Mouse (Mus musculus) kidney, embryonic 16.5 days (tissue): ENCODE results near the gene Pip5k1b. TPM values are rescaled to one million over a fixed set of nuclear protein-coding genes. Genes with fewer than 3 reads are reported as not detected.

Source experiments
- ATAC-seq: fragments of 200-750 bp; cut with Nextera tagmentation; 2 replicates; pipeline ENCODE4 v1.8.0; 2017; ENCODE audit warnings: moderate TSS enrichment; ENCODE audit not compliant: low FRiP score, low TSS enrichment
- H3K27ac ChIP-seq: fragments of 300-500 bp; sonication (generic); 2 replicates; pipeline ENCODE4 v1.5.1; 2014; ENCODE audit warnings: low read length
- H3K27me3 ChIP-seq: fragments of 300-500 bp; sonication (generic); 2 replicates; pipeline ENCODE4 v1.6.1; 2014; ENCODE audit warnings: low read length, control low read depth, mixed read lengths; ENCODE audit not compliant: insufficient read depth
- H3K36me3 ChIP-seq: fragments of 300-500 bp; sonication (generic); 2 replicates; pipeline ENCODE4 v1.6.1; 2014; ENCODE audit warnings: low read length, control low read depth, mixed read lengths; ENCODE audit not compliant: insufficient read depth
- H3K4me1 ChIP-seq: fragments of 300-500 bp; sonication (generic); 2 replicates; pipeline ENCODE4 v1.6.1; 2014; ENCODE audit warnings: low read length, control low read depth, mixed read lengths; ENCODE audit not compliant: insufficient read depth
- H3K4me2 ChIP-seq: fragments of 300-500 bp; sonication (generic); replicated peaks from 2 replicates; pipeline ENCODE4 v1.6.1; 2014; ENCODE audit warnings: low read depth, low read length
- H3K4me3 ChIP-seq: fragments of 300-500 bp; sonication (generic); 2 replicates; pipeline ENCODE4 v1.5.1; 2014; ENCODE audit warnings: mild to moderate bottlenecking, low read length
- H3K9ac ChIP-seq: fragments of 300-500 bp; sonication (generic); replicated peaks from 2 replicates; pipeline ENCODE4 v1.6.1; 2014; ENCODE audit warnings: low read length
- H3K9me3 ChIP-seq: fragments of 300-500 bp; sonication (generic); 2 replicates; pipeline ENCODE4 v1.6.1; 2016; ENCODE audit warnings: low read length, control low read depth
- WGBS: fragments of 180-500 bp; shearing (Covaris S2); extraction: QIAGEN DNeasy Blood & Tissue Kit; methylation state at CpG from one replicate; pipeline ENCODE4 v1.1.7; 2014; 5-methylcytosine and 5-hydroxymethylcytosine counted together
- polyA plus RNA-seq: library from polyadenylated mRNA; unstranded; fragments of >200 nt; fragmentation: Nextera tagmentation; extraction: Ambion mirVana; gene quantifications from 2 replicates; pipeline ENCODE4 v1.2.1, GENCODE M21; 2015

The Pip5k1b gene
- polyA plus RNA-seq, 1 experiment from 2014 or later = 2.2 TPM

- Histone ChIP-seq H3K4me1 (no peaks in the 10 kb centered on the region), H3K36me3 (no peaks in the 10 kb centered on the region), H3K4me2 (no peak overlapping the region), H3K9me3 (no peaks in the 10 kb centered on the region), H3K9ac (no peak overlapping the region), H3K27me3 (no peaks in the 10 kb centered on the region), H3K27ac (no peak overlapping the region), H3K4me3 (no peak overlapping the region)
- 68% methylated on average over 5 of the region's 5 CpGs for WGBS
- no peak for ATAC-seq
These were observed 18.8 kb downstream of the Pip5k1b start for GRCm38 (mm10) chr19:24536920-24537319.

- Histone ChIP-seq H3K27me3 (no peaks in the 10 kb centered on the region), H3K36me3 (no peaks in the 10 kb centered on the region), H3K4me2 (no peak overlapping the region), H3K4me1 (no peaks in the 10 kb centered on the region), H3K9ac (no peak overlapping the region), H3K27ac (no peak overlapping the region), H3K4me3 (no peak overlapping the region), H3K9me3 (no peaks in the 10 kb centered on the region)
- WGBS = 85% methylated on average over 3 of the region's 3 CpGs
- no peak for ATAC-seq
These were observed 19.4 kb downstream of the Pip5k1b start for GRCm38 (mm10) chr19:24536280-24536679.

- Histone ChIP-seq H3K9ac (no peak overlapping the region), H3K9me3 (no peaks in the 10 kb centered on the region), H3K27ac (no peak overlapping the region), H3K27me3 (no peaks in the 10 kb centered on the region), H3K4me1 (no peaks in the 10 kb centered on the region), H3K4me2 (no peak overlapping the region), H3K36me3 (no peaks in the 10 kb centered on the region), H3K4me3 (no peak overlapping the region)
- 72% methylated on average over 6 of the region's 6 CpGs for WGBS
- ATAC-seq = no peak
These were observed 20.5 kb downstream of the Pip5k1b start for GRCm38 (mm10) chr19:24535161-24535560.

- H3K4me3 ChIP-seq = no peak overlapping the region
- H3K4me2 ChIP-seq = no peak overlapping the region
- no peaks in the 10 kb centered on the region for H3K4me1 ChIP-seq
- H3K27ac ChIP-seq = no peak overlapping the region
- no peak overlapping the region for H3K9ac ChIP-seq
- H3K9me3 ChIP-seq = no peaks in the 10 kb centered on the region
- H3K36me3 ChIP-seq = no peaks in the 10 kb centered on the region
- 71% methylated on average over 7 of the region's 7 CpGs for WGBS
- no peaks in the 10 kb centered on the region for H3K27me3 ChIP-seq
- no peak for ATAC-seq
These were observed 20.9 kb downstream of the Pip5k1b start for GRCm38 (mm10) chr19:24534733-24535132.

GRCm38 (mm10) chr19:24528910-24529561 is 26.6 kb downstream of the Pip5k1b start:
- no peak overlapping the region for H3K4me2 ChIP-seq
- H3K36me3 ChIP-seq = no peaks in the 10 kb centered on the region
- H3K27ac ChIP-seq = no peak overlapping the region
- no peaks in the 10 kb centered on the region for H3K27me3 ChIP-seq
- WGBS = 76% methylated on average over 4 of the region's 4 CpGs
- H3K9me3 ChIP-seq = no peaks in the 10 kb centered on the region
- H3K4me1 ChIP-seq = no peaks in the 10 kb centered on the region
- ATAC-seq = no peak
- no peak overlapping the region for H3K9ac ChIP-seq
- no peak overlapping the region for H3K4me3 ChIP-seq

- no peak overlapping the region for H3K4me3 ChIP-seq
- no peaks in the 10 kb centered on the region for H3K4me1 ChIP-seq
- no peaks in the 10 kb centered on the region for H3K36me3 ChIP-seq
- H3K9me3 ChIP-seq = no peaks in the 10 kb centered on the region
- no peak for ATAC-seq
- no peak overlapping the region for H3K9ac ChIP-seq
- 64% methylated on average over 4 of the region's 4 CpGs for WGBS
- H3K27ac ChIP-seq = no peak overlapping the region
- no peaks in the 10 kb centered on the region for H3K27me3 ChIP-seq
- no peak overlapping the region for H3K4me2 ChIP-seq
These were observed 27.4 kb downstream of the Pip5k1b start for GRCm38 (mm10) chr19:24528129-24528730.

- Histone ChIP-seq H3K9ac (no peak overlapping the region), H3K9me3 (no peaks in the 10 kb centered on the region), H3K36me3 (no peaks in the 10 kb centered on the region), H3K4me1 (no peaks in the 10 kb centered on the region), H3K27ac (no peak overlapping the region), H3K4me2 (no peak overlapping the region), H3K4me3 (no peak overlapping the region), H3K27me3 (no peaks in the 10 kb centered on the region)
- no peak for ATAC-seq
- 95% methylated on average over 5 of the region's 5 CpGs for WGBS
These were observed 28.1 kb downstream of the Pip5k1b start for GRCm38 (mm10) chr19:24527613-24527948.

- 76% methylated on average over 15 of the region's 15 CpGs for WGBS
- no peaks in the 10 kb centered on the region for H3K9me3 ChIP-seq
- H3K4me3 ChIP-seq = no peak overlapping the region
- H3K4me1 ChIP-seq = no peaks in the 10 kb centered on the region
- H3K4me2 ChIP-seq = no peak overlapping the region
- ATAC-seq = no peak
- no peaks in the 10 kb centered on the region for H3K27me3 ChIP-seq
- H3K27ac ChIP-seq = no peak overlapping the region
- no peaks in the 10 kb centered on the region for H3K36me3 ChIP-seq
- no peak overlapping the region for H3K9ac ChIP-seq
These were observed 28.7 kb downstream of the Pip5k1b start for GRCm38 (mm10) chr19:24526731-24527612.

- no peaks in the 10 kb centered on the region for H3K27me3 ChIP-seq
- WGBS = 69% methylated on average over 15 of the region's 15 CpGs
- H3K4me3 ChIP-seq = no peak overlapping the region
- no peak overlapping the region for H3K4me2 ChIP-seq
- no peaks in the 10 kb centered on the region for H3K4me1 ChIP-seq
- no peaks in the 10 kb centered on the region for H3K9me3 ChIP-seq
- H3K36me3 ChIP-seq = no peaks in the 10 kb centered on the region
- ATAC-seq = no peak
- no peak overlapping the region for H3K27ac ChIP-seq
- H3K9ac ChIP-seq = no peak overlapping the region
These were observed 32.0 kb downstream of the Pip5k1b start for GRCm38 (mm10) chr19:24523476-24524313.
